Mouse (Mus musculus) brain, embryonic 14.5 days (tissue): ENCODE measurements at regions not wholly inside any gene's neighbourhood (a gene's known extent, or its start where the extent isn't known, plus 50 kb on each side); places are given as distances from the start of the nearest gene placed in this dataset.

ENCODE experiments used
- DNase-seq: peaks from one replicate; pipeline ENCODE4 v3.0.0-alpha.2; 2011; ENCODE audit warnings: low read depth
- CTCF ChIP-seq: fragments of 200-500 bp; IDR thresholded peaks from 2 replicates; pipeline ENCODE4 v1.5.1; 2012; ENCODE audit warnings: inconsistent platforms, mild to moderate bottlenecking, moderate library complexity, borderline replicate concordance; ENCODE audit not compliant: insufficient read depth, insufficient read length; ENCODE audit errors: extremely low read depth
- POLR2A ChIP-seq: fragments of 200-500 bp; IDR thresholded peaks from 2 replicates; pipeline ENCODE4 v1.6.1; 2012; ENCODE audit warnings: mild to moderate bottlenecking, inconsistent platforms, borderline replicate concordance; ENCODE audit not compliant: poor library complexity, insufficient read depth, insufficient read length, severe bottlenecking; ENCODE audit errors: extremely low read depth

DNA sequence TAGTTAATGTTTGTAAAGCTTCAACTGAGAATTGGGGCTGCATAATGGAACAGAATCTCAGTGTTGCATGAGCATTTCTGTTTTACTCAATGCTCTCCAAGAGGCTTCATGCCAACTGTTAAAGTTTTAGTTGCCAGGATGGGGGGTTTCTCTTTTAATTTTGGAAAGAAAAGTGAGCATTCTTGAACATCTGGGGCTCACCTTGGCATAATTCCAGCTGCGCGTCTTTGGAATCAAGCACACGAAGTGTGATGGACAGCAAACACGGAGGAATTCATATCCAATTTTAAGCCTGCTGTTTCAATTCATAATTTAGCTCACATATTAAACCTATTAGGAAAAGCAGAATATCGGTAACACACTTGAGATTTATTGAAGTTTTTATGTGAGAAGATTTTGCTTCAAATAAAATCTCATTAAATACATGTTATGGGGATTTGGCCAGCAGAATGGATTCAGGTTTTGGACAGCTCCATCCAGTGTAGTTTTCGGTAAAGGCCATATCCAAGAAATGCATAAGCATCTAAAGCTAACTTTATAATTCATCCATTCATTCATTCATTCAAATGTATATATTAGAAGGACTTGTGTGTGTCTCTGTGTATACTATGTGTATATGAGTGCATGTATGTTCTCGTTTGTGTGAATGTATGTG is 1200.6 kb upstream of the Adgrl4 start:
- DNase-seq, result peak; percentile 13
- no peak for TF ChIP-seq CTCF
- TF ChIP-seq POLR2A, result no peak

DNA sequence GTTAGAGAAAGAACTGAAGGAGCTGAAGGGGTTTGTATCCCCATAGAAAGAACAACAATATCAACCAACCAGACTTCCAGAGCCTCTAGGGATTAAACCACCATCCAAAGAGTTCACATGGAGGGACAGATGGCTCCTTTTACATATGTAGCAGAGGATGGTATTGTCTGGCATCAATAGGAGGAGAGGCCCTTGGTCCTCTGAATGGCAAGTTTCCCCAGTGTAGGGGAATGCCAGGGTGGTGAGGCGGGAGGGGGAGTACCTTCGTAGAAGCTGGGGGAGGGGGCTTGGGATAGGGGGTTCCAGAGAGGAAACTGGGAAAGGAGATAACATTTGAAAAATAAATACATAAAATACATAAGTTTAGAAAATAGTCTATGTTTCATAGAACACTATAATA is 1162.6 kb upstream of the Adgrl4 start:
- no peak for TF ChIP-seq CTCF
- no peak for TF ChIP-seq POLR2A
- DNase-seq, result no peak

DNA sequence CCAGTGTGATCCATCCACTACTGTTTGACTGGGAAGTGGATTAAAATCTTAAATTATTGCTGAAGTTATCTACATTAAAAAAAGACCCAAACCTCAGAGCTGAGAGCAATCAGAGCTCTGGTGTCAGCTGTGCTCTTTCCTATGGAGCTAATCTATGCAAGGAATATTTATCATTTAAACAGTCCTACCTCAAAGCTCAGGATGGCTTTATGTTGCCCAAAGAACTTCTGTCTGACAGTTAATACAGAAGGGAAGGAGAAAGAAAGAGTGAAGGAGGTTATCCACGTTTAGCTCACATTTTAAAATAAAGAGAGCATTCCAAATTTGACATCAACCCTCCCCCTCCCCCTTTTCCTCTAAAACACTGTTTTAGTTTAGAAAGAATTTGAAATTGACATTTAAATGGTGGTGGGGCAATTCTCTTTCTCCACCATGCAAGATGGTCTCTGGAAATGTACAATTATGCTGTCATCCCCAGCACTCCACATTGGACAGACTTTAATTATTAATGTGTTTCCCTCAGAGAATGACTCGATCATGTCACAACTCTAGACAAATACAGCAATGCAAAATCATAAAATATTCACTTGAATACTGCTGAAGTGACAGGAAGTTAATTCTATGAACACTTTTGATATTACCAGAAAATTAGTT is 1141.5 kb upstream of the Adgrl4 start:
- DNase-seq, result peak; percentile 76

DNA sequence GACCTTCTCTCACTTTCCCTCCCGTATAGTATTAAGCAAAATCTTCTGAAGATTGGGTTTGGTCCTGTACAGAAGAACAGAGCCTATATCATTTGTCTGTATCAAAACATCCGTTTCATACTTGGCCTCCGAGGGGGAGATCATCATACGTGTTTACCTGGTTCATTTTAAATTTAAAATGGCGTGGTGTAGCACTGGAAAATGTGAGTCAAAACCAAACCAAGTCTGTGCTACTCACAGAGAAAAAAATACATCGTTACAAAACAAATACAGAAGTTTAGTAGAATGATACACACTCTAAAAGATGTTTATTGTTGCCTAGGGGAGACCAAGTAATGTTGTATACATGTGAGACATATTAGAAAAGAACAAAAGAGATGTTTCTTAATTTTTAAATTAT is 1108.9 kb upstream of the Adgrl4 start:
- DNase-seq, result no peak
- TF ChIP-seq CTCF (no peak), POLR2A (no peak)

More for the DNA sequence above, 1141.5 kb upstream of the Adgrl4 start:
- no peak for TF ChIP-seq POLR2A
- TF ChIP-seq CTCF, result no peak

DNA sequence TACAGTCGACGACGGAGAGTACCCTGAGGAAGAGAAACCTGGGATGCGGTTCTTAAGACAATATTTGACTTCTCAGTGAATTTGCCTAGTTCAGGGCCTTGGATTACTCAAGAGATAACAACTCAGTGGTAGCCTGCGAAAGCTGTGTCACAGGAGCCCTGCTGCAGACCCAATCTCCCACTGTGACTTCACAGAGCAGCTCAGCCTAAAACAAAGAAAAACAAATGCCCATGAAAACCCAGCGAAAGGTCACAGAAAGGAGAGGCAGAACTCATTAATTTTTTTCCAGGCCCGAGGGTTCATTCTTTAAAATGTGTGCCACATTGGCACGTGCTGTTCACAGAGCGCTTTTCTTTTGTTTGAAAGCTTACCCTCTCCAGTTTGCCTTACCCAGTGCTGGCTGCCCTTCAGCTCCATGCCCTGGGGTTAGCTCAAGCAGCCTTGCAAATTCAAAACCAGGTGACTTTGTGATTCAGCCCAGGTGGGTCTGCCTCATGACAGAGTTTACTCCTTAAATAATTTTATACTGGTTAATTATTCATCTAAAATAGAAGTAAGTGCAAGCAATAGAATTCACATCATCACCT is 1085.5 kb upstream of the Adgrl4 start:
- TF ChIP-seq CTCF, result no peak
- TF ChIP-seq POLR2A, result no peak
- DNase-seq, result peak; percentile 55

DNA sequence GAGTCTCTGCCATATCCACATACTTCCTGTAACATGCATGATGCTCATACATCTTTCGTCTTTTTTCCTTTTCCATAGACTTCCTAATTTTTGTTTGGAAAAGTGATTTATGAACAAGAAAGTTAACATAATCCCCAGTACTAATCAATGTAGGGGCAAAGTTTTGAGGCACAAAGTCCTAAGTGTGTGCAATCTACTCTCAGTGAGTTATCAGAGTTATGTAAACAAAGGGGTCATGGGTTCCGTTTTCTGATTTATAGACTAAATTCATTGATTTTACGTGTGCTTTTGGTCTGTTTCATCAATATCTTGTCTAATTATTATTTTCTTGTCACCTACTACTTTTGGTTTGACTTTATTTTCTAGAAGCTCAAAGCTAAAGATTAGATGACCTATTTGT is 1071.9 kb upstream of the Adgrl4 start:
- TF ChIP-seq POLR2A, result no peak
- no peak for TF ChIP-seq CTCF
- no peak for DNase-seq

DNA sequence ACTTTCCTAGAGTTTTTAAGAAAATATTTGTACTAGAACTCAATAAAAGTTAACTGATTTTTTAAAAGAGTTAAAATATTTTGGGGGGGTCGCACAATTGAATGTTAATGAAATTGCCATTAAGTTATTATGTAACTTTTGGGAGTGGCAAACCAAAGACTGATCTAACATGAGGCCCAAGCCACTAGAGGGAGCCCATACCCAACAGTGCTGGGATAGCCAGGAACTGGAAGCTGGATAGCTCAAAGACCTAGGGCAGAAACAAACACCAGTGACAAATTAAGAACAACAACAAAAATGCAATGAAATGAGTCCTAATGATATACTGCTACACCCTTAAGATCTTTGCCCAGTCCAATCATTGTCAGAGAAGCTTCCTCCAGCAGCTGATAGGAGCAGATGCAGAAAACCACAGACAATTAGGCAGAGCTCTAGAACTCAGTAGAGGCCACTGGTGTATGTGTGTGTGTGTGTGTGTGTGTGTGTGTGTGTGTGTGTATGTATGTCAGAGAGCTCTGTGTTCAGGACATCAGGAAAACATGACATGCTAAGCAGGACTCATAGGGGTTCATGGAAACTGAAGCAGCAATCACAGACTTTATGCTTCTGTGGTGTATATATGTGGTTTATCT is 1052.6 kb upstream of the Adgrl4 start:
- TF ChIP-seq POLR2A, result no peak
- peak; percentile 69; the same call in 1 of the 2 replicates for TF ChIP-seq CTCF
- peak; percentile 74 for DNase-seq

DNA sequence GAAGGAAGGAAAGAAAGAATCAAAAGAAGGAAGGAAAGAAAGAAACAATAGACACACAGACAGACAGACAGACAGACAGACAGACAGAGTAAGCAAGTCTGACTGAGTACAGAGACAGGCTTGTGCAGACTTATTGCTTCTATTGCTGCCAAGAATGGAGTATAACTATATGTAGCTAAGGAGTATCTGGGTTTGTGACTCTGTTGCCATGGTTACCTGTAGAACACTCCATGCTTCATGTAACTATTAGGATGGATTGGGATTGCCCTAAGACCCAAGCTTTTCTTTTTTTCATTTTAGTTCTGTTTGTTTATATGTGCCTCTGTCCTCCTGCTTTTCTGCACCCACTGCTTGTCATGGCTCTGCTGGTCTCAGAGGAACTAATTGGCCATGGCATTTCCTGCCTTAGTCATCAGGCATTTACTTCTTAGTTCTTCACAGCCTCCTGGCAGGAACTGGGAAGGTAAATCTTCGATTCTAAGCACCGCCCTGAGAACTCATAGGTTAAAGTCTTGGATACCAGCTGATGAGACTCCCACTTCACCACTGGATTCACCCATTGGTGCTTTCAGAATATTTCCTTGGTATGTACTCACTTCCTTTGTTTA is 1035.9 kb upstream of the Adgrl4 start:
- TF ChIP-seq POLR2A (no peak), CTCF (no peak)
- peak; percentile 61 for DNase-seq

DNA sequence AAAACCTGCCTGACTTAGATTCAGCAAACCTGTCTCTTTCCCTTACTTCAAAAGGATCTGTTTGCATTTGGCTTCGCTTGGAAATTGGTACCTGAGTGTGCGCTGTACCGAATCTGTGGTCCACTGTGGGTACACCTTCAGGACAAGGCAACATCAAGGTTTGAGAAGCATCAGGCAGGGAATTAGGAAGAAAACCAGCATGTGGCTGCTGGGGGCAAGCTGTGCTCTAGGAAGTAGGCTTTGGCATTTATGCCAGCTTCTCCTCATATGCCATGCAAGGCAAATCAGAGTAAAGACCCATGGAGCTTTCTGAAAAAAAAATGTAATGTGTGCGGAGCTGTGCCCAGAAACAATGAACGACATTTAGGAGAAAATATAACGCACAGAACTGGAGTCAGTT is 1031.6 kb upstream of the Adgrl4 start:
- no peak for DNase-seq
- no peak for TF ChIP-seq CTCF
- no peak for TF ChIP-seq POLR2A

DNA sequence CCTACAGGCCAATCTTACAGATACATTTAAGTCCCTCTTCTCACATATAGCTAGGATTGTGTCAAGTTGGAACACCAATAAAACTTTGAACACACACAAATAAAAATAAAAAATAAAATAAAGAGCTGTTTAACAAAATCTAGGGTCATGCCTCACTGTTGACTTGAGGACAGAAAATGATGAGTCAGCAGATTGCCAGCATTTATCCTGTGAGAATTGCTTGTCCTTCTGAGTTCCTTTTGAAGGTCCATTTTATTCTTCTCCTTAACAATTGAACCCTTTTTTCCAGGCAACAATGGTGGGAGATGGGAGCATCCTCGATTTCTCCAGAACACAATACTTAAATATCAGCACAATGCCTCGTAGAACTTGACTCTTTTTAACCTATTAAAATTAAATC is 1022.4 kb upstream of the Adgrl4 start:
- no peak for TF ChIP-seq CTCF
- no peak for TF ChIP-seq POLR2A
- no peak for DNase-seq

DNA sequence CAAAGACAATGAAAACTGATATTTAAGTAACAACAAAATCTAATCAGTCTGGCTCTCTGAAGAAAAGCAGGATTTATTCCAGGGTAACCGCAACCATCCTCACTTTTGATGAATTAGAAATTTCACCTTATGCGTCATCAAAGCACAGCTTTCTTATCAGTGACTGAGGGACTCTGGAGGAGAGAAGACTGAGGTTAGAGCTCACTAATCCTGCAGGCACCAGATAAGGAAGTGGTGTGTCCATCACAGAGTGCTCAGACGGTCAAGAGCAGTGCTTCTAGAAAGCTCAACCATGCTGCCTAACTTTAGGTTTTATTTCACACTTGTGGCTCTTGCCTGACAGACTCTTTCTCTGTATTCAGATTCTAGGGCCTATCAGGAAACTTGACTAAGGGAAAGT is 1021.2 kb upstream of the Adgrl4 start:
- DNase-seq, result no peak
- no peak for TF ChIP-seq CTCF
- no peak for TF ChIP-seq POLR2A

DNA sequence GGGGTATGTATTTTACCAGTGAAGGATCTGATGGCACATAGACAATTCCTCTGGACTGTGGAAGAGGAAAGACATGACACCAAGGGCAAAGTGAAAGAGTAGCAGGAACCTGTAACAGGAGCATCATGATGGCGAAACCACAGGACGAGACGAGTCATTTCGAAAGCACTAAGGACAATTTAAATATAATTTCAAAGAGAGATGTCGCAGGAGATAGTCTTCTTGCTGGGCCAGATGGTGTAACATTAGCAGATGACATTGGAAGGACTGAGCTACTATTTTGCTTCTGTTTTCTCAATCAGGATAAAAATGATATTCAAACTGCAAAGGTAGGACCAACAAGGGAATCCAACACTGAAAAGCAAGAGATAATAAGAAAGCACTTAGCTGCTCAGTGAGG is 1009.7 kb upstream of the Adgrl4 start:
- TF ChIP-seq CTCF, result no peak
- no peak for TF ChIP-seq POLR2A
- no peak for DNase-seq

DNA sequence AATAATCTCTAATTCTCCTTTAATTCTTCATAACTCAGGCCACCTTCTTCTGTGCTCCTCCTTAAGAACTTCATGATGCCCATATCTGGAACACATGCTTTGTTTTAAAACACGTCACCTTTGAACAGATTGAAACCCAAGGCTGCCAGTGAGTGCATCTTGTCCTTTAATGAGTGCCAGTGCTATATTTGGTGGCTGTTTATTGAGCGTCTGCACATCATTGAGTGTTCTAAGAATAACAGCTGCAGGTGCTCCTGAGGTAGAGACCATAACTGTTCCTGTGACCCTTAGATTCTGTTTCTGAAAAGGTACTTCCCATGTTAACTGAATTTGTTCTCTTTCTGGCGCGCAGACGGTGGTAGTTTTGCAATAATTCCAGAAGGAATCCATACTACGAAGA is 1006.4 kb upstream of the Adgrl4 start:
- TF ChIP-seq POLR2A (no peak), CTCF (no peak)
- no peak for DNase-seq
